Mouse (Mus musculus): ENCODE results near the gene Tspan11. TPM values are rescaled to one million over a fixed set of nuclear protein-coding genes. Genes with fewer than 3 reads are reported as not detected.

The Tspan11 gene
- total and polyA plus RNA-seq, 3 experiments: 0.05 TPM; not detected in 2

DNA sequence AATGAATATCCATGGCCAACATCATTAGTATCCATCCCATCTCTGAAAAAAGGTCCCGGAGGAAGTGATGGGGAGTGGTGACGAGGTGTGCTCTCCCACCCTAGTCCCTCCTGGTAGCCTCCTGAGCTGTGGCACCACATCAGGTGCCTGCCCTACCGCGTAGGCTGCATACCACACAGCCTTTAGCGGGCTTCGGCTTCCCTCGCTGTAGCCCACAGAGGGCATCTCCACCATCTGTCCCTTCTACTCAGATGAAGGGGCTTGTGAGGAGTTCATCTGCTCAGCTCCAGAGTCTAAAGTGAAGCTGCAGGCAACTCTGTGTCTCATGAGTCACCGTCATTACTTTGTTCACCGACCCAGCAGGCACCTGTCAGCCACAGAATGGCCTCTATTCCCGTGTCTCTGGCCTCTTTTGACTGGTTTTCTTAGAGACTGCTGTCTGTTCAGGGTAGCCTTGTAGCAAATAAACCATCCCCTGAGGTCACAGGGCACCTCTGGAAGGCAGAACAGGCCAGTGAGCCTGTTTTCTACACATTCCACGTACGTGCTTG, 101.6 kb downstream of the Tspan11 start:
- TF ChIP-seq TAL1 (conservative IDR thresholded peaks at IDR 0.05; ENCODE audit: low read depth, low read length) (no peak), GATA1 (IDR thresholded peaks at IDR 0.05; ENCODE audit: borderline replicate concordance, low read length) (no peak), CTCF (IDR thresholded peaks at IDR 0.05; ENCODE audit: low read depth, low read length) (no peak), GATA2 (IDR thresholded peaks at IDR 0.05; ENCODE audit: borderline replicate concordance, low read depth, low read length) (no peak), POLR2AphosphoS5 (IDR thresholded peaks at IDR 0.05; ENCODE audit: insufficient replicate concordance, low read depth, low read length) (no peak)
- DNase-seq (ENCODE audit: low spot score): no peak
- peaks cover 94% of the 10 kb centered on the region for H3K9me3 ChIP-seq (replicated peaks)
- no peaks in the 10 kb centered on the region for H3K36me3 ChIP-seq (replicated peaks)
- H3K27me3 ChIP-seq (ENCODE audit: insufficient read depth, low read length): no peaks in the 10 kb centered on the region
- H3K4me3 ChIP-seq (ENCODE audit: low read depth, low read length): no peak overlapping the region
- no peak for ATAC-seq (ENCODE audit: extremely low read depth, insufficient number of reproducible peaks, low FRiP score, poor library complexity, severe bottlenecking)
- no peaks in the 10 kb centered on the region for H3K4me1 ChIP-seq (ENCODE audit: insufficient read depth, low read depth, low read length)

DNA sequence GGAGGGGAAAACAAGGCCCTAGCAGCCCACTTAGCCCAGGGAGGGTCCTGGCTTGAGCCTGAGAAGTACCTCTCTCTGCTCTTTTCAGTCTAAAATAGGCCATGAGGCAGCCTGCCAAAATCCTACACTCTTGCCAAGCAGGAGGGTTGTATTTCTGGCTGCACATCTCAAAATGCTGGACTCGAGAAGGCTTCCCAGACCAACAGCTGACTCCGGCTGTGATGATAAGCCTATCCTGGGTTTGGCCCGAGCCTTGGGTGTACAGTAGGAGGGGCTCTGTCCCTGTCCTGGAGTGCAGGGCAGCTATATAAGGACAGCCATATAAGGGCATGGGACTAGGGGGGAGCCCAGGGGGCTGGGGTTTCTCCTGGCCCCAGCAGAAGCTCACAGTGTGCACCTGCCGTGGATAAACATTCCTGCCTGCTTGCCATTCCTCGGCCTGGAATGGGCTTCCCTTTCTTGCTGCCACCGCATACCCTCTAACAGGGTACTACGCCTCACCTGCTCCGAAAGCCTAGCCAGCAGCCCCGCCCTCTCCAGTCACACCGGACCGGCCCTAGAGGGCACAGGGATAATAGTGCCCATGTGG, 102.3 kb downstream of the Tspan11 start:
- Histone ChIP-seq H3K27me3 (ENCODE audit: insufficient read depth, low read length) (no peaks in the 10 kb centered on the region), H3K36me3 (replicated peaks) (no peaks in the 10 kb centered on the region), H3K9me3 (replicated peaks) (peaks cover 94% of the 10 kb centered on the region), H3K4me3 (ENCODE audit: low read depth, low read length) (no peak overlapping the region; the same call in 1 of the 2 replicates), H3K4me1 (ENCODE audit: insufficient read depth, low read depth, low read length) (no peaks in the 10 kb centered on the region)
- TF ChIP-seq TAL1 (conservative IDR thresholded peaks at IDR 0.05; ENCODE audit: low read depth, low read length) (no peak), CTCF (IDR thresholded peaks at IDR 0.05; ENCODE audit: low read depth, low read length) (no peak), GATA1 (IDR thresholded peaks at IDR 0.05; ENCODE audit: borderline replicate concordance, low read length) (no peak), POLR2AphosphoS5 (IDR thresholded peaks at IDR 0.05; ENCODE audit: insufficient replicate concordance, low read depth, low read length) (no peak), GATA2 (IDR thresholded peaks at IDR 0.05; ENCODE audit: borderline replicate concordance, low read depth, low read length) (no peak)
- DNase-seq (ENCODE audit: low spot score) (no peak), ATAC-seq (ENCODE audit: extremely low read depth, insufficient number of reproducible peaks, low FRiP score, poor library complexity, severe bottlenecking) (no peak)

DNA sequence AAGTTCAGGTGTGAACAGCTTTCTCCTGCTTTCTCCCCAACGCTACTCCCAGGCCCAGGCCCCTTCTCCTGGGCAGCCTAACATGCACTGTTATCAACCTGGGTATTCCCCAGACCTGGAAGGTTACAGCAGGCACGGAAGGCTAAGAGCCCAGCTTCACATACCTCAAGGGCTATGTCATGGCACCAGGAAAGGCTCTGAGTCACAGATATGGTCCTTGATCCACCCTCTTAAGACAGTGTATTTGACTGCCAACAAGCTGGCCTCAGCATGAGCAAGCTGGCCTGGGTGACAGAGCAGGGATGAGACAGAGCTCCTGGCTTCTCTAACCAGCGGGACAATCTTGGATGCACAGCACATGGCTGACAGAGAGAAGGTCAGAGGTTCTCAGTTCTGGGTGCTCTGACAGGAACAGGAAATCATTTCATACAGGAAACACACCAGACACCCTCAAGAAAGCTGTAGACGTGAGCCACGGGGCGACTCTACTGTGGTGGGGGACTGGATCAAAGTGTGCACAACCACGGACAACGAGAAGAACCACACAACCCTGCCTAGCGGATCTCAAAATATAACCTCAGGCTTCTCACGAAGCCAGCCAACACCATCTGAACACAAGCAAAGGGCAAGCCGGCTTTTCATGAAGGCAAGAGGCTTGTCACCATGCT, 104.3 kb downstream of the Tspan11 start:
- ATAC-seq (ENCODE audit: extremely low read depth, insufficient number of reproducible peaks, low FRiP score, poor library complexity, severe bottlenecking) (no peak), DNase-seq (ENCODE audit: low spot score) (no peak)
- no peaks in the 10 kb centered on the region for H3K27me3 ChIP-seq (ENCODE audit: insufficient read depth, low read length)
- no peak overlapping the region for H3K4me3 ChIP-seq (ENCODE audit: low read depth, low read length)
- no peak for TF ChIP-seq CTCF (IDR thresholded peaks at IDR 0.05; ENCODE audit: low read depth, low read length)
- no peak for TF ChIP-seq GATA1 (IDR thresholded peaks at IDR 0.05; ENCODE audit: borderline replicate concordance, low read length)
- TF ChIP-seq GATA2 (IDR thresholded peaks at IDR 0.05; ENCODE audit: borderline replicate concordance, low read depth, low read length): no peak
- TF ChIP-seq TAL1 (conservative IDR thresholded peaks at IDR 0.05; ENCODE audit: low read depth, low read length): no peak
- no peak for TF ChIP-seq POLR2AphosphoS5 (IDR thresholded peaks at IDR 0.05; ENCODE audit: insufficient replicate concordance, low read depth, low read length)
- H3K36me3 ChIP-seq (replicated peaks): no peaks in the 10 kb centered on the region
- H3K4me1 ChIP-seq (ENCODE audit: insufficient read depth, low read depth, low read length): no peaks in the 10 kb centered on the region
- peaks cover 90% of the 10 kb centered on the region for H3K9me3 ChIP-seq (replicated peaks)

DNA sequence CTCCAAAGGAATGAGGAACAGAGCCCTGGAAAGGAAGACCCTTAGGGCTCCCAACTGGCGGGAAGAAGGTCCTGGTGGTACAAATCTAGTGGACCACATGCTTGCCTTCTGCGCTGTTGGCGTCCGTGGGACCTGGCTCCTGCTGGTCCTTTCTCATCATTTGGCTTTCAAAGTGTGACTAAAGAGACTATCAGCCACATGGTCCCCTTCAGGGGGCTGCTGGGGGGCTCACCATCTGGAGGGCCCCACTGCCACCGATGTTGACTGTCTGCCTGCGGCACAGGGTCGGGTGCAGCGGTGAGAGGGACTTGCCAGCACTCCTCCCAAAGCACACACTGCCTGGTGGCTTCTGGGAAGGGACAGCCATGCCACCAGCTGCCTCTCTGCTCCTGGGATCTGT, 105.6 kb downstream of the Tspan11 start:
- DNase-seq (ENCODE audit: low spot score) (no peak), ATAC-seq (ENCODE audit: extremely low read depth, insufficient number of reproducible peaks, low FRiP score, poor library complexity, severe bottlenecking) (no peak)
- no peaks in the 10 kb centered on the region for H3K4me1 ChIP-seq (ENCODE audit: insufficient read depth, low read depth, low read length)
- no peak for TF ChIP-seq CTCF (IDR thresholded peaks at IDR 0.05; ENCODE audit: low read depth, low read length)
- TF ChIP-seq GATA1 (IDR thresholded peaks at IDR 0.05; ENCODE audit: borderline replicate concordance, low read length): no peak
- TF ChIP-seq POLR2AphosphoS5 (IDR thresholded peaks at IDR 0.05; ENCODE audit: insufficient replicate concordance, low read depth, low read length): no peak
- no peak for TF ChIP-seq TAL1 (conservative IDR thresholded peaks at IDR 0.05; ENCODE audit: low read depth, low read length)
- TF ChIP-seq GATA2 (IDR thresholded peaks at IDR 0.05; ENCODE audit: borderline replicate concordance, low read depth, low read length): no peak
- H3K9me3 ChIP-seq (replicated peaks): peaks cover 84% of the 10 kb centered on the region
- no peaks in the 10 kb centered on the region for H3K36me3 ChIP-seq (replicated peaks)
- no peak overlapping the region for H3K4me3 ChIP-seq (ENCODE audit: low read depth, low read length)
- H3K27me3 ChIP-seq (ENCODE audit: insufficient read depth, low read length): no peaks in the 10 kb centered on the region

DNA sequence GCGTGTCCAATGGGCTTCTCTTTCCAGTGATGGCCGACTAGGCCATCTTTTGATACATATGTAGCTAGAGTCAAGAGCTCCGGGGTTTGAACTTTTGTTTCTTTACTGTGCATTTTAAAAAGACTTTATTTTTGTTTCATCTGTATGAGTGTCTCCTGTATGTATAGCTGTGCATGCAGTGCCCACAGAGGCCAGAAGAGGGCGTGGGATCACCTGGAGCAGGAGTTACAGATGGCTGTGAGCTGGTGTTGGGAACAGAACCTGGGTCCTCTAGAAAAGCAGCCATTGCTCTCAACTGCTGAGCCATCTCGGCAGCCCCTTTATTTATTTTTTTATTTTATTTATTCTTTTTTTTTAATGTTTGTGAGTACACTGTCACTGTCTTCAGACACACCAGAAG, 109.5 kb downstream of the Tspan11 start:
- no peaks in the 10 kb centered on the region for H3K27me3 ChIP-seq (ENCODE audit: insufficient read depth, low read length)
- H3K36me3 ChIP-seq (replicated peaks): no peaks in the 10 kb centered on the region
- peaks cover 82% of the 10 kb centered on the region for H3K9me3 ChIP-seq (replicated peaks)
- no peak overlapping the region for H3K4me3 ChIP-seq (ENCODE audit: low read depth, low read length)
- no peaks in the 10 kb centered on the region for H3K4me1 ChIP-seq (ENCODE audit: insufficient read depth, low read depth, low read length)
- no peak for TF ChIP-seq GATA1 (IDR thresholded peaks at IDR 0.05; ENCODE audit: borderline replicate concordance, low read length)
- TF ChIP-seq CTCF (IDR thresholded peaks at IDR 0.05; ENCODE audit: low read depth, low read length): no peak
- ATAC-seq (ENCODE audit: extremely low read depth, insufficient number of reproducible peaks, low FRiP score, poor library complexity, severe bottlenecking) (no peak), DNase-seq (ENCODE audit: low spot score) (no peak)

DNA sequence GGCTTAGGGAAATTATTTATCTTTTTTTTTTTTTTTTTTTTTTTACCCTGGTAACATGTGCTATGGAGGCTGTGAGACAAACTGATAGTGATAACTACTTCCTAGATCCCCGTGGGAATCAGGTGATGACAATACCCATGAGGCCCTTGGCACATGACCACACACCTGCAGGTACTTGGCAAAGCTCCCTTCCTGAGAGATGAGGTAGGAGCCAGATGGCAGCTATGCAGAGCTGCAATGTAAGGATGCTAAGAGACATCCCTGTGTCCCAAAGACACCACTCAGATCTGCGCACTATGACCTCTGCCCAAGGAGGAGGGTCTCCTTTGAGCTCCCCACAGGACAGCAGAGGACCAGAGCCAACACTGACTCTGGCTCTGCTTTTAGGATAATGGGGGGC, 111.7 kb downstream of the Tspan11 start:
- H3K36me3 ChIP-seq (replicated peaks): no peaks in the 10 kb centered on the region
- ATAC-seq (ENCODE audit: extremely low read depth, insufficient number of reproducible peaks, low FRiP score, poor library complexity, severe bottlenecking) (no peak), DNase-seq (ENCODE audit: low spot score) (no peak)
- H3K4me1 ChIP-seq (ENCODE audit: insufficient read depth, low read depth, low read length): no peaks in the 10 kb centered on the region
- no peak overlapping the region for H3K4me3 ChIP-seq (ENCODE audit: low read depth, low read length)
- TF ChIP-seq POLR2AphosphoS5 (IDR thresholded peaks at IDR 0.05; ENCODE audit: insufficient replicate concordance, low read depth, low read length): no peak
- no peak for TF ChIP-seq TAL1 (conservative IDR thresholded peaks at IDR 0.05; ENCODE audit: low read depth, low read length)
- TF ChIP-seq GATA2 (IDR thresholded peaks at IDR 0.05; ENCODE audit: borderline replicate concordance, low read depth, low read length): no peak
- no peak for TF ChIP-seq CTCF (IDR thresholded peaks at IDR 0.05; ENCODE audit: low read depth, low read length)
- no peak for TF ChIP-seq GATA1 (IDR thresholded peaks at IDR 0.05; ENCODE audit: borderline replicate concordance, low read length)
- H3K9me3 ChIP-seq (replicated peaks): peaks cover 82% of the 10 kb centered on the region
- H3K27me3 ChIP-seq (ENCODE audit: insufficient read depth, low read length): no peaks in the 10 kb centered on the region

All from G1E (cell line).